Mouse (Mus musculus) left cerebral cortex, postnatal 14 days (tissue): ENCODE data around the gene C1qtnf2. TPM values are rescaled to one million over a fixed set of nuclear protein-coding genes. Genes with fewer than 3 reads are reported as not detected.

ENCODE experiments used
- DNase-seq, 2 experiments: peaks; one replicate each; pipeline ENCODE4 v3.0.0; 2021 to 2022; ENCODE audit warnings: low spot score in 2 of 2, mixed read lengths in 1 of 2
- intact Hi-C: fragments of 180-260 bp; cut with DNase I; formaldehyde crosslinking; loops from one replicate; pipeline ENCODE4 v1.15.1; 2025
- total RNA-seq, 2 experiments: library from RNA; stranded (reverse); gene quantifications; 2 replicates each; pipeline ENCODE4 v1.2.3; 2021

C1qtnf2 gene
- total RNA-seq, 2 experiments from 2014 or later, result 3.6 to 3.8 TPM

- no peak for DNase-seq
- intact Hi-C loops, result no loop called here
Observed at GRCm38 (mm10) chr11:43480561-43480960, 6.5 kb downstream of the C1qtnf2 start.

- no peak for DNase-seq
- intact Hi-C loops, result no loop called here
Observed at GRCm38 (mm10) chr11:43481672-43482522, 7.8 kb downstream of the C1qtnf2 start.

- intact Hi-C loops, result no loop called here
- no peak for DNase-seq
Observed at GRCm38 (mm10) chr11:43483122-43483792, 9.2 kb downstream of the C1qtnf2 start.

- intact Hi-C loops, result no loop called here
- DNase-seq, result no peak
Observed at GRCm38 (mm10) chr11:43484057-43484456, 10.0 kb downstream of the C1qtnf2 start.

GRCm38 (mm10) chr11:43484652-43485051, 10.6 kb downstream of the C1qtnf2 start:
- intact Hi-C loops, result no loop called here

GRCm38 (mm10) chr11:43485855-43486254, 11.8 kb downstream of the C1qtnf2 start:
- intact Hi-C loops, result no loop called here
- DNase-seq, result no peak

More at GRCm38 (mm10) chr11:43484652-43485051, 10.6 kb downstream of the C1qtnf2 start:
- DNase-seq, result no peak

- peak; percentile 63 to 81 for DNase-seq
- intact Hi-C loops, result loop anchor here (5.0 to 10.0 kb wide), 3 partner anchors 40 to 232 kb away; no protein-coding TSS in a partner anchor
Observed at GRCm38 (mm10) chr11:43492663-43493062, 18.6 kb downstream of the C1qtnf2 start.

GRCm38 (mm10) chr11:43493815-43494409, 19.8 kb downstream of the C1qtnf2 start:
- intact Hi-C loops, result loop anchor here (2.0 to 10.0 kb wide), 5 partner anchors 42 to 231 kb away; partner anchors contain the start of gene 4933415A04Rik

GRCm38 (mm10) chr11:43495037-43495436, 21.0 kb downstream of the C1qtnf2 start:
- intact Hi-C loops, result loop anchor here (2.0 to 10.0 kb wide), 4 partner anchors 92 to 230 kb away; partner anchors contain the start of gene 4933415A04Rik
- DNase-seq, result no peak

More at GRCm38 (mm10) chr11:43493815-43494409, 19.8 kb downstream of the C1qtnf2 start:
- DNase-seq, result peak; percentile 71 to 84

- intact Hi-C loops, result loop anchor here (2.0 to 10.0 kb wide), 4 partner anchors 91 to 229 kb away; partner anchors contain the start of gene 4933415A04Rik
- DNase-seq, result peak; percentile 63 to 68
Observed at GRCm38 (mm10) chr11:43495532-43495931, 21.5 kb downstream of the C1qtnf2 start.

- intact Hi-C loops, result no loop called here
- DNase-seq, result no peak
Observed at GRCm38 (mm10) chr11:43501256-43501655, 27.2 kb downstream of the C1qtnf2 start.

- no peak for DNase-seq
- intact Hi-C loops, result no loop called here
Observed at GRCm38 (mm10) chr11:43505188-43505587, 31.1 kb downstream of the C1qtnf2 start.

GRCm38 (mm10) chr11:43507976-43508375, 33.9 kb downstream of the C1qtnf2 start:
- intact Hi-C loops, result no loop called here
- no peak for DNase-seq

GRCm38 (mm10) chr11:43509878-43510277, 35.8 kb downstream of the C1qtnf2 start:
- intact Hi-C loops, result no loop called here
- DNase-seq, result no peak

- intact Hi-C loops, result no loop called here
- DNase-seq, result no peak
Observed at GRCm38 (mm10) chr11:43512661-43513190, 38.6 kb downstream of the C1qtnf2 start.

- intact Hi-C loops, result no loop called here
- peak in 1 of 2 experiments; percentile 18 for DNase-seq
Observed at GRCm38 (mm10) chr11:43516344-43517021, 42.4 kb downstream of the C1qtnf2 start.

GRCm38 (mm10) chr11:43517641-43518040, 43.6 kb downstream of the C1qtnf2 start:
- intact Hi-C loops, result no loop called here
- no peak for DNase-seq

GRCm38 (mm10) chr11:43518086-43518485, 44.0 kb downstream of the C1qtnf2 start:
- DNase-seq, result no peak
- intact Hi-C loops, result no loop called here

- intact Hi-C loops, result no loop called here
- DNase-seq, result no peak
Observed at GRCm38 (mm10) chr11:43518821-43519220, 44.7 kb downstream of the C1qtnf2 start.
